Mouse (Mus musculus): ENCODE data around the gene Gpr39.

- no peak for TF ChIP-seq CTCF (IDR thresholded peaks at IDR 0.05; ENCODE audit: extremely low read depth, insufficient read depth, low read length)
- TF ChIP-seq POLR2A (IDR thresholded peaks at IDR 0.05; ENCODE audit: extremely low read depth, insufficient read depth, low read length) = no peak
These were observed 233.5 kb downstream of the Gpr39 start for GRCm38 (mm10) chr1:125910211-125910870.

Measured in cortical plate, adult 2 months (tissue).